Mouse (Mus musculus) forebrain, embryonic 10.5 days (tissue): ENCODE measurements around the gene Kcnn3. TPM values are rescaled to one million over a fixed set of nuclear protein-coding genes. Genes with fewer than 3 reads are reported as not detected.
A peak's percentile ranks its signal among the peaks of the same experiment; 100 is the strongest.

Experiments
- DNase-seq: peaks from one replicate; pipeline ENCODE4 v3.0.0-alpha.2; 2017; ENCODE audit warnings: low spot score; ENCODE audit errors: extremely low spot score
- H3K27ac ChIP-seq: fragments of 300-500 bp; sonication (generic); 2 replicates; pipeline ENCODE4 v1.5.1; 2016; ENCODE audit warnings: mild to moderate bottlenecking
- H3K27me3 ChIP-seq: fragments of 300-500 bp; sonication (generic); 2 replicates; pipeline ENCODE4 v1.6.1; 2016; ENCODE audit warnings: mild to moderate bottlenecking; ENCODE audit not compliant: poor library complexity, severe bottlenecking
- H3K36me3 ChIP-seq: fragments of 300-500 bp; sonication (generic); replicated peaks from 2 replicates; pipeline ENCODE4 v1.6.1; 2016; ENCODE audit warnings: mild to moderate bottlenecking, moderate library complexity
- H3K4me1 ChIP-seq: fragments of 300-500 bp; sonication (generic); 2 replicates; pipeline ENCODE4 v1.6.1; 2016
- H3K4me3 ChIP-seq: fragments of 300-500 bp; sonication (generic); 2 replicates; pipeline ENCODE4 v1.5.1; 2016; ENCODE audit warnings: mild to moderate bottlenecking, moderate library complexity
- H3K9me3 ChIP-seq: fragments of 300-500 bp; sonication (generic); 2 replicates; pipeline ENCODE4 v1.6.1; 2016; ENCODE audit warnings: mild to moderate bottlenecking, moderate library complexity
- WGBS: fragments of 180-500 bp; shearing (Covaris S2); methylation state at CpG from one replicate; pipeline ENCODE4 v1.1.7; 2016; 5-methylcytosine and 5-hydroxymethylcytosine counted together
- polyA plus RNA-seq: library from polyadenylated mRNA; unstranded; fragments of >200 nt; fragmentation: Nextera tagmentation; extraction: Ambion mirVana; gene quantifications from 2 replicates; pipeline ENCODE4 v1.2.1, GENCODE M21; 2016

Kcnn3 gene
- polyA plus RNA-seq, 1 experiment from 2014 or later: 0.81 TPM

- no peak overlapping the region for H3K27ac ChIP-seq
Measured at GRCm38 (mm10) chr3:89629811-89630210, 109.8 kb downstream of the Kcnn3 start.

GRCm38 (mm10) chr3:89631750-89632149, 111.8 kb downstream of the Kcnn3 start:
- H3K4me3 ChIP-seq: no peak overlapping the region
- no peak for DNase-seq
- 86% methylated on average over 5 of the region's 5 CpGs for WGBS

More at GRCm38 (mm10) chr3:89629811-89630210, 109.8 kb downstream of the Kcnn3 start:
- H3K4me1 ChIP-seq: peaks cover 31% of the 10 kb centered on the region
- no peak overlapping the region for H3K4me3 ChIP-seq
- WGBS: 84% methylated on average over 3 of the region's 3 CpGs
- H3K36me3 ChIP-seq: no peaks in the 10 kb centered on the region
- no peaks in the 10 kb centered on the region for H3K27me3 ChIP-seq
- DNase-seq: no peak
- no peaks in the 10 kb centered on the region for H3K9me3 ChIP-seq

GRCm38 (mm10) chr3:89633531-89633930, 113.6 kb downstream of the Kcnn3 start:
- Histone ChIP-seq H3K9me3 (no peaks in the 10 kb centered on the region), H3K36me3 (no peaks in the 10 kb centered on the region), H3K27ac (no peak overlapping the region), H3K27me3 (no peaks in the 10 kb centered on the region), H3K4me1 (peaks cover 7% of the 10 kb centered on the region), H3K4me3 (no peak overlapping the region)
- no peak for DNase-seq
- WGBS: 87% methylated on average over 6 of the region's 6 CpGs

More at GRCm38 (mm10) chr3:89631750-89632149, 111.8 kb downstream of the Kcnn3 start:
- Histone ChIP-seq H3K27me3 (no peaks in the 10 kb centered on the region), H3K36me3 (no peaks in the 10 kb centered on the region), H3K27ac (no peak overlapping the region), H3K9me3 (no peaks in the 10 kb centered on the region), H3K4me1 (peaks cover 11% of the 10 kb centered on the region)

GRCm38 (mm10) chr3:89633941-89634340, 114.0 kb downstream of the Kcnn3 start:
- Histone ChIP-seq H3K4me3 (no peak overlapping the region), H3K9me3 (no peaks in the 10 kb centered on the region), H3K27ac (0 out of 2 replicates have a peak overlapping the region, but pooled peaks have one; percentile 20), H3K36me3 (no peaks in the 10 kb centered on the region), H3K27me3 (no peaks in the 10 kb centered on the region), H3K4me1 (peaks cover 4% of the 10 kb centered on the region; the same call in 1 of the 2 replicates)
- WGBS: 91% methylated on average over 6 of the region's 6 CpGs
- DNase-seq: no peak

- Histone ChIP-seq H3K27me3 (no peaks in the 10 kb centered on the region), H3K9me3 (peaks cover 6% of the 10 kb centered on the region; the same call in 1 of the 2 replicates), H3K4me1 (peaks cover 34% of the 10 kb centered on the region), H3K27ac (no peak overlapping the region), H3K36me3 (no peaks in the 10 kb centered on the region), H3K4me3 (no peak overlapping the region)
- DNase-seq: no peak
- WGBS: 64% methylated on average over 3 of the region's 3 CpGs
Measured at GRCm38 (mm10) chr3:89640804-89641203, 120.8 kb downstream of the Kcnn3 start.

- peak overlapping the region; percentile 56 for H3K27ac ChIP-seq
- no peak overlapping the region for H3K4me3 ChIP-seq
- 87% methylated on average over 8 of the region's 8 CpGs for WGBS
- peaks cover 6% of the 10 kb centered on the region; the same call in 1 of the 2 replicates for H3K9me3 ChIP-seq
- DNase-seq: no peak
- H3K4me1 ChIP-seq: peaks cover 56% of the 10 kb centered on the region
- H3K27me3 ChIP-seq: no peaks in the 10 kb centered on the region
- no peaks in the 10 kb centered on the region for H3K36me3 ChIP-seq
Measured at GRCm38 (mm10) chr3:89643391-89643790, 123.4 kb downstream of the Kcnn3 start.

- H3K36me3 ChIP-seq: no peaks in the 10 kb centered on the region
- peaks cover 68% of the 10 kb centered on the region for H3K4me1 ChIP-seq
- DNase-seq: no peak
- 85% methylated on average over 5 of the region's 5 CpGs for WGBS
- no peaks in the 10 kb centered on the region for H3K27me3 ChIP-seq
- peak overlapping the region; percentile 92 for H3K27ac ChIP-seq
- H3K4me3 ChIP-seq: no peak overlapping the region; the same call in 1 of the 2 replicates
- no peaks in the 10 kb centered on the region for H3K9me3 ChIP-seq
Measured at GRCm38 (mm10) chr3:89646813-89647255, 126.9 kb downstream of the Kcnn3 start.

- H3K4me3 ChIP-seq: peak overlapping the region; percentile 6; the same call in 1 of the 2 replicates
- peak; percentile 69 for DNase-seq
- WGBS: 28% methylated on average over 6 of the region's 6 CpGs
Measured at GRCm38 (mm10) chr3:89647268-89647874, 127.4 kb downstream of the Kcnn3 start.

GRCm38 (mm10) chr3:89649890-89650289, 129.9 kb downstream of the Kcnn3 start:
- no peak for DNase-seq
- Histone ChIP-seq H3K27ac (0 out of 2 replicates have a peak overlapping the region, but pooled peaks have one; percentile 9), H3K4me1 (peaks cover 63% of the 10 kb centered on the region), H3K9me3 (no peaks in the 10 kb centered on the region), H3K4me3 (no peak overlapping the region), H3K27me3 (no peaks in the 10 kb centered on the region), H3K36me3 (no peaks in the 10 kb centered on the region)
- WGBS: 89% methylated on average over 7 of the region's 7 CpGs

More at GRCm38 (mm10) chr3:89647268-89647874, 127.4 kb downstream of the Kcnn3 start:
- no peaks in the 10 kb centered on the region for H3K9me3 ChIP-seq
- H3K27ac ChIP-seq: peak overlapping the region; percentile 92
- no peaks in the 10 kb centered on the region for H3K36me3 ChIP-seq
- H3K27me3 ChIP-seq: no peaks in the 10 kb centered on the region
- H3K4me1 ChIP-seq: peaks cover 65% of the 10 kb centered on the region

GRCm38 (mm10) chr3:89653231-89653954, 133.4 kb downstream of the Kcnn3 start:
- 81% methylated on average over 12 of the region's 12 CpGs for WGBS
- no peaks in the 10 kb centered on the region for H3K9me3 ChIP-seq
- peak overlapping the region; percentile 52 for H3K27ac ChIP-seq
- H3K4me1 ChIP-seq: peaks cover 34% of the 10 kb centered on the region
- no peaks in the 10 kb centered on the region for H3K36me3 ChIP-seq
- no peaks in the 10 kb centered on the region for H3K27me3 ChIP-seq
- no peak overlapping the region for H3K4me3 ChIP-seq
- no peak for DNase-seq

GRCm38 (mm10) chr3:89657092-89657491, 137.1 kb downstream of the Kcnn3 start:
- DNase-seq: no peak
- Histone ChIP-seq H3K36me3 (no peaks in the 10 kb centered on the region), H3K4me1 (peaks cover 22% of the 10 kb centered on the region), H3K27me3 (no peaks in the 10 kb centered on the region), H3K9me3 (no peaks in the 10 kb centered on the region), H3K4me3 (no peak overlapping the region), H3K27ac (no peak overlapping the region)
- whole genome bisulfite sequencing: 93% methylated on average over 5 of the region's 5 CpGs

- peaks cover 24% of the 10 kb centered on the region for H3K4me1 ChIP-seq
- no peak for DNase-seq
- H3K27ac ChIP-seq: no peak overlapping the region
- H3K9me3 ChIP-seq: no peaks in the 10 kb centered on the region
- H3K36me3 ChIP-seq: no peaks in the 10 kb centered on the region
- no peaks in the 10 kb centered on the region for H3K27me3 ChIP-seq
- no peak overlapping the region for H3K4me3 ChIP-seq
Measured at GRCm38 (mm10) chr3:89658457-89658856, 138.5 kb downstream of the Kcnn3 start.
